13 mouse cellular contexts compared by ENCODE assay signal in the genomic region with DNA sequence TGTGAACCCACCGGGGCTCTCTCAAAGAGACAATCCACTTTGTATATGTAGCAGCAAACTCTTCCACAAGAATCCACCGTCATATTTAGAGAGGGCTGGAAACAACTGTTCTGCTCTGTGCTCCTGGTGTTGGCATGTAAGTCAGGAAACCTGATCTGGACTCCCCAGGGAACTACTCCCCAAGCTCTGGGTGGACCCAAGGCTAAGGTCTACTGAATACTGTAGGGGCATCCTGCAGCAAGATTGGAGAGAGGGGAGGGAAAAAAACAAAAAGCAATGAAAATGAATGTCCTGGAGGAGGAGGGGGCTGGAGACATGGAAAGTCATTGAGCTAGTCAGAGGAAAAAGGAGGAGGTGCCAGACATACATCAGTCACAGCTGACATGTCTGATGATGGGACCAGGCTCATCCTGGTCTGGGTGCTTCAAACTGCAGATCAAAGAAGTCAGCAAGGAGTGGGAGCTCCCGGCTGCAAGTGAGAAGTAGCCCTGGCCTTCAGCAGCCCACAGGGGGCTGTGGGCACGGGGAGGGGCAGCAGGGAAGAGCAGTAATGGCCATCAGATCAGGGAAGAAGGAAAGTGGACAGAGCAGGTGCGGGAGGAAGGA.
DNase-seq lines count a peak whose midpoint lies in the region; ATAC-seq and TF ChIP-seq lines count a peak whose summit lies in the region.
"Had no signal": no experiment of that assay in that cellular context is flagged by ENCODE, and none has a peak within 500 bp of the region (broad histone marks: within the 10 kb centered on the region; RNA-seq: fewer than 3 reads in every experiment).

No protein-coding gene starts in this region.

- peaks cover 21% of the 10 kb centered on the region for H3K4me1 ChIP-seq in hindbrain, embryonic 12.5 days
- peaks cover 21% of the 10 kb centered on the region for H3K4me1 ChIP-seq in hindbrain, embryonic 13.5 days (replicated peaks)
- H3K4me1 ChIP-seq in cortical plate, adult 2 months (ENCODE audit: control insufficient read depth, insufficient read depth, low read length): peaks cover 6% of the 10 kb centered on the region; the same call in 1 of the 2 replicates
- H3K4me1 ChIP-seq in forebrain, embryonic 15.5 days: peaks cover 22% of the 10 kb centered on the region
- H3K4me1 ChIP-seq in midbrain, embryonic 15.5 days: peaks cover 8% of the 10 kb centered on the region

- DNase-seq in right cerebral cortex, postnatal 25 days: no peak
- DNase-seq in cerebellum, adult 11-12 months: no peak
- no peak for DNase-seq in lung, postnatal 14 days
- DNase-seq: adrenal gland, postnatal 10 days; kidney, adult 11 months; thymus, adult 2 months had no signal

- TF ChIP-seq CTCF in cortical plate, adult 2 months (IDR thresholded peaks at IDR 0.05; ENCODE audit: extremely low read depth, insufficient read depth, low read length): no peak

- 0 out of 2 replicates have a peak overlapping the region, but pooled peaks have one; percentile 8 for H3K27ac ChIP-seq in hindbrain, embryonic 12.5 days
- H3K27ac ChIP-seq in hindbrain, embryonic 13.5 days: no peak overlapping the region
- 0 out of 2 replicates have a peak overlapping the region, but pooled peaks have one; percentile 2 for H3K27ac ChIP-seq in cortical plate, adult 2 months (ENCODE audit: insufficient read depth, low read length)
- peak overlapping the region; percentile 75 for H3K27ac ChIP-seq in forebrain, embryonic 15.5 days (replicated peaks)
- H3K27ac ChIP-seq in midbrain, embryonic 15.5 days: 0 out of 2 replicates have a peak overlapping the region, but pooled peaks have one; percentile 17
- H3K27ac ChIP-seq: liver, embryonic 14.5 days had no signal

- no peak overlapping the region for H3K4me2 ChIP-seq in hindbrain, embryonic 12.5 days (replicated peaks)
- no peak overlapping the region for H3K4me2 ChIP-seq in hindbrain, embryonic 13.5 days
- H3K4me2 ChIP-seq in forebrain, embryonic 15.5 days (replicated peaks): no peak overlapping the region
- H3K4me2 ChIP-seq in midbrain, embryonic 15.5 days: no peak overlapping the region

- no peaks in the 10 kb centered on the region for H3K27me3 ChIP-seq in hindbrain, embryonic 12.5 days
- no peaks in the 10 kb centered on the region for H3K27me3 ChIP-seq in hindbrain, embryonic 13.5 days
- no peaks in the 10 kb centered on the region for H3K27me3 ChIP-seq in forebrain, embryonic 15.5 days
- H3K27me3 ChIP-seq in midbrain, embryonic 15.5 days (replicated peaks): no peaks in the 10 kb centered on the region
- H3K27me3 ChIP-seq: Patski had no signal

- 69% methylated on average over 5 of the region's 5 CpGs for whole genome bisulfite sequencing in hindbrain, embryonic 12.5 days
- 75% methylated on average over 5 of the region's 5 CpGs for WGBS in hindbrain, embryonic 13.5 days
- WGBS in forebrain, embryonic 15.5 days: 76% methylated on average over 5 of the region's 5 CpGs
- WGBS in midbrain, embryonic 15.5 days: 79% methylated on average over 5 of the region's 5 CpGs

- no peak overlapping the region for H3K4me3 ChIP-seq in hindbrain, embryonic 12.5 days
- no peak overlapping the region for H3K4me3 ChIP-seq in hindbrain, embryonic 13.5 days
- no peak overlapping the region for H3K4me3 ChIP-seq in cortical plate, adult 2 months (ENCODE audit: insufficient read depth, low read length)
- H3K4me3 ChIP-seq in forebrain, embryonic 15.5 days: no peak overlapping the region
- H3K4me3 ChIP-seq in midbrain, embryonic 15.5 days: no peak overlapping the region

- ATAC-seq in hindbrain, embryonic 12.5 days (ENCODE audit: low FRiP score): no peak
- no peak for ATAC-seq in hindbrain, embryonic 13.5 days (ENCODE audit: low FRiP score)
- ATAC-seq in forebrain, embryonic 15.5 days (replicated peaks): peak; percentile 17; the same call in 1 of the 2 replicates
- no peak for ATAC-seq in midbrain, embryonic 15.5 days (replicated peaks)
- ATAC-seq: Patski had no signal

- H3K9me3 ChIP-seq in hindbrain, embryonic 12.5 days (replicated peaks): no peaks in the 10 kb centered on the region
- no peaks in the 10 kb centered on the region for H3K9me3 ChIP-seq in hindbrain, embryonic 13.5 days
- H3K9me3 ChIP-seq in forebrain, embryonic 15.5 days: no peaks in the 10 kb centered on the region
- no peaks in the 10 kb centered on the region for H3K9me3 ChIP-seq in midbrain, embryonic 15.5 days

- no peak for TF ChIP-seq POLR2A in cortical plate, adult 2 months (IDR thresholded peaks at IDR 0.05; ENCODE audit: extremely low read depth, insufficient read depth, low read length)

- no peaks in the 10 kb centered on the region for H3K36me3 ChIP-seq in hindbrain, embryonic 12.5 days
- no peaks in the 10 kb centered on the region for H3K36me3 ChIP-seq in hindbrain, embryonic 13.5 days
- no peaks in the 10 kb centered on the region for H3K36me3 ChIP-seq in forebrain, embryonic 15.5 days
- no peaks in the 10 kb centered on the region for H3K36me3 ChIP-seq in midbrain, embryonic 15.5 days (replicated peaks)

- H3K9ac ChIP-seq in hindbrain, embryonic 12.5 days: no peak overlapping the region
- no peak overlapping the region for H3K9ac ChIP-seq in hindbrain, embryonic 13.5 days
- no peak overlapping the region for H3K9ac ChIP-seq in forebrain, embryonic 15.5 days (replicated peaks)
- H3K9ac ChIP-seq in midbrain, embryonic 15.5 days: no peak overlapping the region
- H3K9ac ChIP-seq: liver, embryonic 14.5 days had no signal
